Mouse (Mus musculus) gastrocnemius, postnatal 25 days (tissue): ENCODE data around the gene Smurf1. TPM values are rescaled to one million over a fixed set of nuclear protein-coding genes. Genes with fewer than 3 reads are reported as not detected.

ENCODE experiments used
- DNase-seq: peaks from one replicate; pipeline ENCODE4 v3.0.0; 2022
- microRNA-seq, 2 experiments: library from miRNA; unstranded; fragments of <30 nt; microRNA quantifications; one replicate each; pipeline ENCODE4 v1.2.0; 2021; ENCODE audit warnings: borderline replicate concordance in 2 of 2
- total RNA-seq, 2 experiments: library from RNA; stranded (reverse); gene quantifications; 1 replicate in 1 of 2; 2 replicates in 1 of 2; pipeline ENCODE4 v1.2.3; 2021

The Smurf1 gene
- total RNA-seq, 2 experiments from 2014 or later, result 11.5 to 12.6 TPM

DNA sequence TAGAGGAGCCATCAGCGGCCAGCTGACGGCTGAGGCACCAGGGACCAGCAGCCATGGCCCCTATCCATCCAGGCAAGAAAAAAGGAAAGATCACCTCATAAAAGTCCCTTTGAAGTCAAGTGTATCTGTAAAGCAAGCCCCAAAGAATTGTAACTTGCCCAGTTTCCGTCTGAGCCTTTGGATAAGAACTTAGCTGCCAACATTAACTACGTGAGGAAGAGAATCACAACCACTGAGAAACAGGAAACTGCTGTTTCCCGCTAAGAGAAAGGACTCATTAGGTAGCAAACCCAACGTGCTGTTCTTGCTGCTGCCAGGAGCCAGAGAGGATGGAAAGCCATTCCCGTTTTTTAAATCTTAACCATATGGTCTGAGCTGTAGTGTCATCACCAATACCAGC, 94.9 kb downstream of the Smurf1 start:
- no peak for DNase-seq

DNA sequence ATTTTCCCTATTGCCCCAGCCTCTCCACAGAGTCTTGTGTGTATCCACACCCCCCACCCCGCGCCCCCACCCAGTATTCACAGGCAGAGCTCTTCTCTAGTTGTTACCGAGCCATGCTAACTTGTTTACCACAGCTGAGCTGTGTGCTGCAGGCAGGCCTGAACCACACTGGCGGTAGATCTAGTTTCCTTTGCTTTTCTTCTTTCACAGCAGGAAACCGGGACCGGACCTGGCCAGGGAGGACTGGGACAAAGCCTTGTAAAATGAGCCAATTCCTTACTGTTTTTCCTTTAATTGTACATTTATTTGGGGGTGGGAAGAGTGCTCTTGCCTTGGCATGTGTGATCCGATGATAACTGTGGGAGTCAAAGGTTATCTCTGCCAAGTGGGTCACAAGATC, 96.2 kb downstream of the Smurf1 start:
- no peak for DNase-seq

DNA sequence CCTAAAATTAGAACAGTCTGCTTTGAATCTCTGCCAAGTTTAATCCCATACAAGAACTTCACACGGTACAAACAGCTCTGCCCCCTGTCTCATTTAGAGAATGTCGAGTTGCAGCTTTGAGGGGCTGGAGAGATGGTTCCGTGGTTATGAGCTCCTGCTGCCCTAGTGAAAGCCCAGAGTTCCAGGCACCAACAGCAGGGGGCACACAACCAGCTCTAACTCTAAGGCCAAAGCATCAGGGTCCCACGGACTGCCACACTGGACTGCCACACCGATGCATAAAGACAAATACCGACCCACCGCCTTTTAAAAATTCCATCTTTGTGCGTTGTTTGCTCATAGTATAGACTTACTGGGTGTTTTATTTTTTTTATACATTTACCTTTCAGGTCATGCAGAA, 98.7 kb downstream of the Smurf1 start:
- no peak for DNase-seq

DNA sequence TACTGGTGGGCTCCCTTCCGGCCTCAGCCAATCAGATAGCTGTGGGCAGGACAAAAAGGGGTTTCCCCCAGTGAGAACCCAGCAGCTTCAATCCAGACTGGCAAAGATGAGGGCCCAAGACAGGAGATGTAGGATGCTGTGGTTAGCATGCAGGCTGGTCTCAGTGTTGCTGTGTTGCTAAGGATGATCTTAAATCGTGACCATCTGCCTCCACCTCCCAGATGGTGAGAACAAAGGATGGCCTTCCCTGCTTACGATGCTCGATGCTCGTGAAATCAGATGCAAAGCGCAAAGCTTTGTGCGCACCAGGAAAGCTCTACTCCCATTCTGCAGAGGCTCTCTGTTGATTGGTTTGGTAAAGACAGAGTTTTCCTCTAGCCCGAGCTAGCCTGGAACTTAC, 104.7 kb downstream of the Smurf1 start:
- DNase-seq, result no peak

DNA sequence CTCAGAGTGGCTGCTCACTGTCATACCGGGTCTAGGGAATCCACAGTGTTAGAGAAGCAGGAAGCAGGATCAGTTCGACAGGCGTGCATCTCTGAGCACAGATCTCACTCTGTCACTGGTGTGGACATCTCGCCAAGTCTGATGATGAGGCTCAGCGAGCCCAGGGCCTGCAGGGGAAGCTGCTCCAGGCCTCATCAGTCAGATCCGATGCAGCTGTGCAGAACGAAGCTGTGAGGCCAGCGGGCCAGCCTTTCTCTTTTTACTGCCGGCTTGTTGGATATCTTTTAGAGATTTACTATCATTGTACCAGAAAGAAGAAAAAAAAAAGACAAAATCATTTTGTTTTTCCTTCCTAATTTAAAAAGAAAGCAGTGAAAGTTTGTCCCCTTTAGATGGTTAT, 106.4 kb downstream of the Smurf1 start:
- no peak for DNase-seq

DNA sequence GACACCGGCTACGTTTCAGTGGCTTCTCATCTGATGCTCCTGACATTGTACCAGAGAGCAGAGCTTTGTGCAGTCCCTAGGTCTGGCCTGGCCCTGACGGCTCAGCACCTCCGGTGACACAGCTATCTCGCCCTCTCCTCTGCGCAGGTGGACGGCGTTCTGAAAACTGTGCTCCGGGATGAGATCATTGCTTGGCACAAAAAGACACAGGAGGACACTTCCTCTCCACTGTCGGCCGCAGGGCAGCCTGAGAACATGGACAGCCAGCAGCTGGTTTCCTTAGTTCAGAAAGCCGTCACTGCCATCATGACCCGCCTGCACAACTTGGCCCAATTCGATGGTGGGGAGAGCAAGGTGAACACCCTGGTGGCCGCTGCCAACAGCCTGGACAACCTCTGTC, 107.1 kb downstream of the Smurf1 start:
- DNase-seq, result no peak

DNA sequence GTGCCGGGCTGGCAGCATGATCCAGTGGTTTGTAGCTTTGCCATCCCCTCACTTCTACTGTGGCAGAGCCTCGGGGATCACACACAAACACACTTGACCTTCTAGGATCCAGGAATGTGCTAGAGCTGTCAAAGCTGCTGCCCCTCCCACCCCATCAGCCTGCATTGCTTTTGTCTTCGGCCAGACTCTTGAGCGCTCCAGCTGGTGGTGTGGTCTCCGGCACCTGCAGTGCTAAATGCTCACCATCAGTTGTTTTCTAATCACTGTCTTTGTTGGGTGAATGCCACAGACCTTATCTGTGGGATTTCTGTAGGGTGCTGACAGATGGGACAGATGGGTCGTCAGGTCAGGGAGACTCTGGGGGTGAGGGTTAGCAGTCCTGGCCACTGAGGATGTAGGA, 109.7 kb downstream of the Smurf1 start:
- no peak for DNase-seq

DNA sequence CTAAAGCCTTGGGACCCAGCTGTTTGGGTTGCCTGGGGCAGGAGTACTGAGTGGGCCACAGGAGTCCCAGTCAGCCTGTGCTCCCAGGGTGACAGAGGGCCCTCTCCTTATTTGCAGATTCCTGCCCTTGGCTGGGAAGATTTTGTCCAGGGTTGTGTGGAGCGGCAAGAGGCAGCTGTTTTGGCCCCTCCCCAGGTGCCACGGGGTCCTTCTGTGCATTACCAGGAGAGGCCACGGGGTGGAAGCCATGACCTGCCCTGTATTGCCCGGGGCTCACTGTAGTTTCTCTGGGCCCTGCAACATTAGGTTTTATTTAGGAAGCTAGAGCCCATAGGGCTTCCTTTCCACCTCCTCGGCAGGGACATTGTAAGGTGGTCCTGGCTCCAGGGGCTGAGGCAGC, 111.7 kb downstream of the Smurf1 start:
- DNase-seq, result no peak

DNA sequence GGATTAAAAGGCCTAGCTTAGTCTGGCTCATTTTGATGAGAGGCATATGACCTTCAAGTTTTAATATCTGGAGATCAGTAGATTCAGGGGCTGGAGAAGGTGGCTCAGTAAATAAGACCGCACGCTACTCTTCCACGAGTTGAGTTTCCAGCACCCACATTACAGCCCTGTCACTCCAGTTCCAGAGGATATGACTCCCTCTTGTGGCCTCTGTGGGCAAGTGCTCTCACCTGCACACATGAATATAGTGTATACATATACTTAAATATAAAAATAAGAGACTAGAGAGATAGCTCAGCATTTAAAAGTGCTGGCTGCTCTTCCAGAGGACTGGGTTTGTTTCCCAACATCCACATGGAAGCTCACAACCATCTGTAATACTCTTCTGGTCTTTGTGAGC, 113.8 kb downstream of the Smurf1 start:
- no peak for DNase-seq

DNA sequence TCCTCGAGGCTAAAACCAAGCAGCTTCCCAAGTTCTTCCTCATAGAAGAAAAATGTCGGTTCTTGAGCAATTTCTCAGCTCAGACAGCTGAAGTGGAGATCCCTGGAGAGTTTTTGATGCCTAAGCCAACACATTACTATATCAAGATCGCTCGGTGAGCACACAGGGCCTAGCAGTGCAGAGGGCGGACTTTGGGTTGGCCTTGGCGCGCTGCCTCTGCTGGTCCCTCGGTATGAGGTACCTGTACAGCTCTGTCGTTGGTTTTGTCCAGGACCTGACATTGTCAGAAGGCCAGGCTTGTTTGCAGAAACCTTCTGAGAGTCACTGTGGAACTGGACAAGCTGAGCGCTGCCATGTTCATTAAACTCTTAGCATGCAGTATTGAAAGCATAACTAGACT, 115.7 kb downstream of the Smurf1 start:
- no peak for DNase-seq

DNA sequence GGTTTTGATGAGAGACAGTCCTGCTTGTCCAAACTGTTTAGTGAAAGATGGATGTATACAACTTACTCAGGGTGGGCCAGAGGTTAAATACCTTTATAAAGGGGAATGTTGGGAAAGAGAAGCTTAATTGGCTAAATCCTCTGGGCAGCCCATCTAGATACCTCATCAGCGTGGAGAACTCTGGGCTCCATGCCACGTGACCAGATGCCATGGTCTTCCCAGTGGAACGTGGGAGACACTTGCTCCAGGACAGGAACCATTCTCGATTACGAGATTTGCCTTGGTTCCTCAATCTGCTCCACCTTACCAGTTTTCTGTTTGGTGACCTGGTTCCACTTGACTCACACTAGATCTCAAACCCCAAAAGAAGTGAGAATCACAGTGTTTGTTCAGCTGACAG, 116.9 kb downstream of the Smurf1 start:
- DNase-seq, result no peak

DNA sequence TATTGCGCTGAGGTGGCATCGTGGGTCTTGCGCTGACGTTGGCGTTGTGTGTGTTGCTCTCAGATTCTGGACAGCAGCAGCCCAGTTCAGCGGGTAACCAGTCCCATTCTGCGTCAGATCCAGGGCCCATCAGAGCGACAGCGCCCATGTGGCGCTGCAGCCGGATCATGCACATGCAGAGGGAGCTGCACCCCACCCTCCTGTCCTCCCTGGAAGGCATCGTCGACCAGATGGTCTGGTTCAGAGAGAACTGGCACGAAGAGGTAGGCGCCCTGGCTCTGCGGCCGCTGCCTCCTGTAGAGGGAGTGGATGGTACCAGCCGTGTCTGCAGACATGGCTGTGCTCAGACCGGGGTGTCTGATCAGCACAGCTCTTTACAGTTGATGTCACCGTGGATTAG, 120.3 kb downstream of the Smurf1 start:
- DNase-seq, result no peak

DNA sequence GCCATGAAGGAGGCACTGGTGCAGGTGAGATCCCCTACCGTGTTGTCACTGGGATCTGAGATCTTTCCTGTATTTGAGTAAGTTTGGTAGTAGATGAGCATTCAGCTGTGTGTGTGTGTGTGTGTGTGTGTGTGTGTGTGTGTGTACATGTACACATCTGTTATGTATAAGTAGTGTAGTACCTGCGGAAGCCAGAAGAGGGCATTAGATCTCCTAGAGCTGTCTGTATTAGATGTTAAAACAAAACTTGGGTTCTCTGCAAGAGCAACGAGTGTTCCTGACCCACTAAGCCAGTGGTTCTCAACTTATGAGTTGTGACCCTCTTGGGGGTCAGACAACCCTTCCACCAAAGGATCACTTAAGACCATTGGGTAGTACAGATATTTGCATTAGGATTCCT, 129.5 kb downstream of the Smurf1 start:
- no peak for DNase-seq

DNA sequence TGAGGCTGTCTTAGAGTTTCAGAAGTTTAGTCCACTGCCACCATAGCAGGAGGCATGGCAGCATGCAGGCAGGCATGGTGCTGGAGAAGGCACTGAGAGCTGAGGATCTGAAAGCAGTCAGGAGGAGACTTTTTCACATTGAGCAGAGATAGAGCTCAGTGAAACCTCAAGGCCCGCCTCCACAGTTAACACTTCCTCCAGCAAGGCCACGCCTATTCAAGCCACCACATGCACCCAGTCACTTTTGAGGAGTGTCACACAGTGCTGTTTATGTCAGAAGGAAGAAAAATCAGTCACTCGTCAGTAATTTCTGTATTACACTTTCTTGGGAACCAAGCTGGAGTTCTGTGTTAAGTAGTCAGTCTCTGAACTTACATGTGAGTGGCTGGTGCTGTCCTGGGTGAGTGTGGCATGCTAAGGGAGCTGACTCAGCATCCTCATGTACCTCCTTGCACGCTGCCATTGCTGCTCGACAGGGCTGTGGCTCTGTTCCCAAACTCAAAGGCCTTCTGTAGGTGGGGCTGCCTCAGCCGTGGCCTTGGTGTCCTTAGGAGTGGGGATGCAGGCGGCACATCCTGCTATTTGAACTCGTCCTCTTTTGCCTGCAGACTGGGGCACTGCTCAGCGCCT, 133.7 kb downstream of the Smurf1 start:
- DNase-seq, result no peak

DNA sequence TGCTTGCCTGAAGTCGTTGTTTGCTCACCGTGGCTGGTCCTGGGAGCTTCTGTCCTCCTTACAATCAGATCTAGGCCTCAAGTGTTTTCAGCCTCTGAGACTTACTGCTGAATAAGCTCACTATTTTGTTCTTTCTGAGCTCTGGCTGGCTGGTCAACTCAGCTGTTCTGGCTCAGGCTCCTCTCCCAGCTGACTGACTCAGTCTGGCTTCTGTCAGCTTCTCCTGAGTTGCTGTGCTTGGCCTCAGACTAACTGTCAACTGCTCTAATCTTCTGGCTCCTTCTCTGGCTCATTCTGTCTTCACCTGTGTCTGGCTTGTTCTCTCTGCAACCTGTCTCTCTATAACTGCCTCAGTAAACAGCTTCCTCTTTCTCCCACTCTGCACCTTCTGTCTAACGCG, 136.0 kb downstream of the Smurf1 start:
- DNase-seq, result peak; percentile 39

DNA sequence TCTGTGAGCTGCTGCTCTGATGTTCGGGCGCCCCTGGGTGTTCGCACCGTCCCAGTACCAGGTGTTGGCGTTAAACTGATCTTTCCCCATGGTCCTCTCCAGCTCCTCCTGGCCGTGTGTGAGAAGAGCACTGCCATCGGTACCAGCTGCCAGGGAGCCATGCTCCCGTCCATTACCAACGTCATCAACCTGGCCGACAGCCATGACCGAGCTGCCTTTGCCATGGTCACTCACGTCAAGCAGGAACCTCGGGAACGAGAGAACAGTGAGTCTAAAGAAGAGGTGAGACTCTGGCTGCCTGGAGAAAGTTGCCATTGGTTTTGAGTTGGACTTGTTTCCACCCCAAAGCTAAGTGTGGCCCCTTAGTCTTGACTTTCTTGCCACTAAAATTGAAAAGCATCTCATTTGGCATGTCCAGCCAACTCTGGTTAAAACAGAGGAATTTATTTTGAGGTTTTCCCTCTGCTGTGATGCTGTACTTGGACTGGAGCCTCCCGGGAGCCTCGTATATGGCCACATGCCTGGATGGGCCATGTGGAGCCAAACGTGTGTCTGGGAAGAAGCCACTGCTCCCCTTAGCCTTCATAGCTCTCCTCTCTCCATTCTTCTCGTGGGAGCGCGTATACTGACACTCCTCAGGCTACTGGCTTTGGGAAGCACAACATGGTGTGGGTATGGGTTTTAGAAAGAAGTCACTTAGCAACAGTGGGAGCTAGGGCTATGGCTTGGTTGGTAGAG, 137.1 kb downstream of the Smurf1 start:
- peak; percentile 44 for DNase-seq

Small RNA genes within 50 kb of the gene (microRNA-seq; reads per million reads assigned to microRNA genes)
- 0 to 0.53 reads per million in 2 experiments for gene Mir7039

Other genes with a start within 250 kb of the Smurf1 start
- gene Tmem130, start 204.0 kb downstream of the Smurf1 start, total RNA-seq, result not detected
- 10 to 100 TPM; 27.1 to 29.1 TPM for gene Trrap, start 198.1 kb downstream of the Smurf1 start, total RNA-seq
- not detected for gene Gm4871, start 66.9 kb upstream of the Smurf1 start, total RNA-seq
- not detected for gene 1700018F24Rik, start 77.1 kb upstream of the Smurf1 start, total RNA-seq
- 10 to 100 TPM; 26.6 to 32.2 TPM for gene Arpc1a, start 118.0 kb upstream of the Smurf1 start, total RNA-seq
- gene Kpna7, start 118.2 kb upstream of the Smurf1 start, total RNA-seq, result not detected
- 10 to 100 TPM; 32.4 to 46.8 TPM for gene Arpc1b, start 148.4 kb upstream of the Smurf1 start, total RNA-seq
- 10 to 100 TPM; 50.0 to 50.6 TPM for gene Pdap1, start 174.4 kb upstream of the Smurf1 start, total RNA-seq
- 10 to 100 TPM; 48.4 to 53.7 TPM for gene Bud31, start 174.5 kb upstream of the Smurf1 start, total RNA-seq
- 10 to 100 TPM; 11.3 to 11.4 TPM for gene Ptcd1, start 201.3 kb upstream of the Smurf1 start, total RNA-seq
- 1 to 10 TPM; 6.7 to 7.2 TPM for gene Cpsf4, start 201.4 kb upstream of the Smurf1 start, total RNA-seq
- gene Atp5j2, start 226.2 kb upstream of the Smurf1 start, total RNA-seq, result 100 to 1,000 TPM; 674 to 757 TPM
- 1 to 10 TPM; 7.8 to 9.7 TPM for gene Zkscan14, start 236.0 kb upstream of the Smurf1 start, total RNA-seq
- gene Zkscan5, start 238.7 kb upstream of the Smurf1 start, total RNA-seq, result 1 to 10 TPM; 6.7 to 6.9 TPM